Mouse (Mus musculus): ENCODE measurements at regions not wholly inside any gene's neighbourhood (a gene's known extent, or its start where the extent isn't known, plus 50 kb on each side); places are given as distances from the start of the nearest gene placed in this dataset.

- Histone ChIP-seq H3K4me3 (no peak overlapping the region), H3K4me1 (replicated peaks) (no peaks in the 10 kb centered on the region), H3K9ac (no peak overlapping the region), H3K9me3 (replicated peaks) (no peaks in the 10 kb centered on the region), H3K27ac (no peak overlapping the region), H3K27me3 (no peaks in the 10 kb centered on the region), H3K36me3 (no peaks in the 10 kb centered on the region), H3K4me2 (no peak overlapping the region)
- ATAC-seq (replicated peaks; ENCODE audit: insufficient number of reproducible peaks, insufficient read depth, low FRiP score, low read depth) = no peak
These were observed 292.7 kb upstream of the Rtl1 start for GRCm38 (mm10) chr12:109892834-109893233.

- Histone ChIP-seq H3K27me3 (no peaks in the 10 kb centered on the region), H3K4me3 (no peak overlapping the region), H3K36me3 (no peaks in the 10 kb centered on the region), H3K4me1 (replicated peaks) (no peaks in the 10 kb centered on the region), H3K27ac (no peak overlapping the region), H3K9ac (no peak overlapping the region), H3K4me2 (no peak overlapping the region), H3K9me3 (replicated peaks) (no peaks in the 10 kb centered on the region)
- 72% methylated on average over 4 of the region's 4 CpGs for WGBS
- ATAC-seq (replicated peaks; ENCODE audit: insufficient number of reproducible peaks, insufficient read depth, low FRiP score, low read depth) = no peak
These were observed 293.5 kb upstream of the Rtl1 start for GRCm38 (mm10) chr12:109893657-109894056.

GRCm38 (mm10) chr12:109895389-109895788 lies 295.3 kb upstream of the Rtl1 start:
- no peak overlapping the region for H3K4me2 ChIP-seq
- H3K27me3 ChIP-seq = no peaks in the 10 kb centered on the region
- no peaks in the 10 kb centered on the region for H3K4me1 ChIP-seq (replicated peaks)
- WGBS = 65% methylated on average over 7 of the region's 7 CpGs
- H3K9ac ChIP-seq = no peak overlapping the region
- no peaks in the 10 kb centered on the region for H3K9me3 ChIP-seq (replicated peaks)
- no peak overlapping the region for H3K27ac ChIP-seq
- H3K36me3 ChIP-seq = no peaks in the 10 kb centered on the region
- ATAC-seq (replicated peaks; ENCODE audit: insufficient number of reproducible peaks, insufficient read depth, low FRiP score, low read depth) = no peak
- no peak overlapping the region for H3K4me3 ChIP-seq

GRCm38 (mm10) chr12:109896397-109896796 lies 296.3 kb upstream of the Rtl1 start:
- H3K36me3 ChIP-seq = no peaks in the 10 kb centered on the region
- no peaks in the 10 kb centered on the region for H3K9me3 ChIP-seq (replicated peaks)
- ATAC-seq (replicated peaks; ENCODE audit: insufficient number of reproducible peaks, insufficient read depth, low FRiP score, low read depth) = no peak
- WGBS = 87% methylated on average over 9 of the region's 9 CpGs
- no peak overlapping the region for H3K9ac ChIP-seq
- H3K4me3 ChIP-seq = no peak overlapping the region
- H3K27me3 ChIP-seq = no peaks in the 10 kb centered on the region
- no peaks in the 10 kb centered on the region for H3K4me1 ChIP-seq (replicated peaks)
- H3K27ac ChIP-seq = no peak overlapping the region
- H3K4me2 ChIP-seq = no peak overlapping the region

GRCm38 (mm10) chr12:109896906-109897305 lies 296.8 kb upstream of the Rtl1 start:
- no peak overlapping the region for H3K27ac ChIP-seq
- 69% methylated on average over 10 of the region's 10 CpGs for WGBS
- no peaks in the 10 kb centered on the region for H3K27me3 ChIP-seq
- H3K9me3 ChIP-seq (replicated peaks) = no peaks in the 10 kb centered on the region
- no peak for ATAC-seq (replicated peaks; ENCODE audit: insufficient number of reproducible peaks, insufficient read depth, low FRiP score, low read depth)
- H3K36me3 ChIP-seq = no peaks in the 10 kb centered on the region
- no peak overlapping the region for H3K4me3 ChIP-seq
- no peak overlapping the region for H3K4me2 ChIP-seq
- no peaks in the 10 kb centered on the region for H3K4me1 ChIP-seq (replicated peaks)
- no peak overlapping the region for H3K9ac ChIP-seq

GRCm38 (mm10) chr12:109897861-109898385 lies 297.8 kb upstream of the Rtl1 start:
- ATAC-seq (replicated peaks; ENCODE audit: insufficient number of reproducible peaks, insufficient read depth, low FRiP score, low read depth) = no peak

GRCm38 (mm10) chr12:109899420-109899819 lies 299.3 kb upstream of the Rtl1 start:
- Histone ChIP-seq H3K4me3 (no peak overlapping the region), H3K9me3 (replicated peaks) (no peaks in the 10 kb centered on the region), H3K9ac (no peak overlapping the region), H3K27ac (no peak overlapping the region), H3K36me3 (no peaks in the 10 kb centered on the region), H3K4me2 (no peak overlapping the region), H3K27me3 (no peaks in the 10 kb centered on the region), H3K4me1 (replicated peaks) (no peaks in the 10 kb centered on the region)
- WGBS = 74% methylated on average over 3 of the region's 3 CpGs
- ATAC-seq (replicated peaks; ENCODE audit: insufficient number of reproducible peaks, insufficient read depth, low FRiP score, low read depth) = no peak

More at GRCm38 (mm10) chr12:109897861-109898385, 297.8 kb upstream of the Rtl1 start:
- no peak overlapping the region for H3K9ac ChIP-seq
- no peak overlapping the region for H3K27ac ChIP-seq
- no peak overlapping the region for H3K4me3 ChIP-seq
- H3K27me3 ChIP-seq = no peaks in the 10 kb centered on the region
- no peak overlapping the region for H3K4me2 ChIP-seq
- no peaks in the 10 kb centered on the region for H3K9me3 ChIP-seq (replicated peaks)
- WGBS = 73% methylated on average over 11 of the region's 11 CpGs
- no peaks in the 10 kb centered on the region for H3K36me3 ChIP-seq
- no peaks in the 10 kb centered on the region for H3K4me1 ChIP-seq (replicated peaks)

- H3K36me3 ChIP-seq = no peaks in the 10 kb centered on the region
- no peak for ATAC-seq (replicated peaks; ENCODE audit: insufficient number of reproducible peaks, insufficient read depth, low FRiP score, low read depth)
- H3K27me3 ChIP-seq = no peaks in the 10 kb centered on the region
- no peak overlapping the region for H3K9ac ChIP-seq
- no peaks in the 10 kb centered on the region for H3K4me1 ChIP-seq (replicated peaks)
- no peak overlapping the region for H3K4me3 ChIP-seq
- no peak overlapping the region for H3K27ac ChIP-seq
- no peak overlapping the region for H3K4me2 ChIP-seq
- no peaks in the 10 kb centered on the region for H3K9me3 ChIP-seq (replicated peaks)
- 65% methylated on average over 9 of the region's 9 CpGs for WGBS
These were observed 310.9 kb upstream of the Rtl1 start for GRCm38 (mm10) chr12:109910966-109911495.

- Histone ChIP-seq H3K4me2 (no peak overlapping the region), H3K9me3 (replicated peaks) (no peaks in the 10 kb centered on the region), H3K9ac (no peak overlapping the region), H3K27me3 (no peaks in the 10 kb centered on the region), H3K4me3 (no peak overlapping the region), H3K4me1 (replicated peaks) (no peaks in the 10 kb centered on the region), H3K27ac (no peak overlapping the region), H3K36me3 (no peaks in the 10 kb centered on the region)
- WGBS = 72% methylated on average over 9 of the region's 9 CpGs
- ATAC-seq (replicated peaks; ENCODE audit: insufficient number of reproducible peaks, insufficient read depth, low FRiP score, low read depth) = no peak
These were observed 311.4 kb upstream of the Rtl1 start for GRCm38 (mm10) chr12:109911506-109911905.

- no peak for ATAC-seq (replicated peaks; ENCODE audit: insufficient number of reproducible peaks, insufficient read depth, low FRiP score, low read depth)
- Histone ChIP-seq H3K9ac (no peak overlapping the region), H3K4me3 (no peak overlapping the region), H3K4me2 (no peak overlapping the region), H3K36me3 (no peaks in the 10 kb centered on the region), H3K4me1 (replicated peaks) (no peaks in the 10 kb centered on the region), H3K27ac (no peak overlapping the region), H3K27me3 (no peaks in the 10 kb centered on the region), H3K9me3 (replicated peaks) (no peaks in the 10 kb centered on the region)
- 63% methylated on average over 6 of the region's 6 CpGs for WGBS
These were observed 317.6 kb upstream of the Rtl1 start for GRCm38 (mm10) chr12:109917761-109918160.

- H3K4me2 ChIP-seq = no peak overlapping the region
- H3K4me1 ChIP-seq (replicated peaks) = no peaks in the 10 kb centered on the region
- ATAC-seq (replicated peaks; ENCODE audit: insufficient number of reproducible peaks, insufficient read depth, low FRiP score, low read depth) = no peak
- no peaks in the 10 kb centered on the region for H3K9me3 ChIP-seq (replicated peaks)
- 72% methylated on average over 8 of the region's 8 CpGs for WGBS
- H3K4me3 ChIP-seq = no peak overlapping the region
- no peaks in the 10 kb centered on the region for H3K27me3 ChIP-seq
- H3K9ac ChIP-seq = no peak overlapping the region
- H3K27ac ChIP-seq = no peak overlapping the region
- no peaks in the 10 kb centered on the region for H3K36me3 ChIP-seq
These were observed 318.8 kb upstream of the Rtl1 start for GRCm38 (mm10) chr12:109918901-109919300.

- H3K4me1 ChIP-seq (replicated peaks) = no peaks in the 10 kb centered on the region
- H3K36me3 ChIP-seq = no peaks in the 10 kb centered on the region
These were observed 322.0 kb upstream of the Rtl1 start for GRCm38 (mm10) chr12:109922111-109922510.

More at GRCm38 (mm10) chr12:109922111-109922510, 322.0 kb upstream of the Rtl1 start:
- Histone ChIP-seq H3K27me3 (no peaks in the 10 kb centered on the region), H3K9ac (no peak overlapping the region), H3K4me2 (no peak overlapping the region), H3K9me3 (replicated peaks) (no peaks in the 10 kb centered on the region), H3K27ac (no peak overlapping the region), H3K4me3 (no peak overlapping the region)
- 84% methylated on average over 10 of the region's 10 CpGs for WGBS
- ATAC-seq (replicated peaks; ENCODE audit: insufficient number of reproducible peaks, insufficient read depth, low FRiP score, low read depth) = no peak

Measured in heart, embryonic 15.5 days (tissue).